Mouse (Mus musculus): ENCODE measurements around the gene Kitl.

Gene Kitl

DNA sequence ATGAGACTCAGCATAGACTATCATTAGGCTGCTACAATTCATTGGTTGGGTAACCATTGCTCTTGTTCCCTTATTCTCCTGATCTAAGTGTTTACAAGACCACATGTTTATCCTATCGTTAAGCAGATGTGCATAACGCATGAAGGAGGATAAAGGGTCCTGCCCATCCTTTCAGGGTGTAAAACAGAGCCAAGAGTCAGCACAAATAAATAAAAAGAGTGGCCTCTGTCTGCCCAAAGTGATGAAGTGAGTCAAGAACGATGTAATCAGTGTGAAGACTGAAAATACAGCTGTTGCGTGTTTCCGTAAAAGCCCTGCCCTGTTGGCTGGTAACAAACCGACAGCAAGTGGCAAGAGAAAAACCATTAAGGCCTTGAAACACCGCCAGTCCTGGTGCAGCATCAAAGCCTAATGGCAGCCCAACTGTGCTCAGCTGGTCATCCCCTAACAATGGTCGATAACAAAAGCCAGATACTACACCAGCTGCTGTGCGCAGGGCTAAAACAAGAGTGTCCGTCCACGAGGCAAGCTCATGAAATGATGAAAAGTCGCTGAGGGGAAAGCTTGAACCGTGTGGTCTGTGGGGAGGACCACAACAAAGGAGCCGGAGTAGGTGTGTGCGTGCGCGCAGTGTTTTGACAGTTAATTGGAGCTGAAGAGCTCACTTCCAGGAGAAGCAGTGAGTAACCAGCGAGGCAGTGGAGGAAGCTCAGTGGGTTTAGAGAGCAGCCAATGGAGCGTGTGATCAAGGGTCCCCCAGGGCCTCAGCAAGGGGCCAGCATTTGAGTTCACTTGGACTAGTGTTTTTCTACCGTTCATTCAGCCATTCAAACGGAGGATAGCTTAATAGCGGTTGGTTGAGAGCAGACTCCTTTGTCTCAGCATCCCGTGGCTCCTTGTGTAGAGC, 112.7 kb downstream of the Kitl start:
- DNase-seq, result no peak

DNA sequence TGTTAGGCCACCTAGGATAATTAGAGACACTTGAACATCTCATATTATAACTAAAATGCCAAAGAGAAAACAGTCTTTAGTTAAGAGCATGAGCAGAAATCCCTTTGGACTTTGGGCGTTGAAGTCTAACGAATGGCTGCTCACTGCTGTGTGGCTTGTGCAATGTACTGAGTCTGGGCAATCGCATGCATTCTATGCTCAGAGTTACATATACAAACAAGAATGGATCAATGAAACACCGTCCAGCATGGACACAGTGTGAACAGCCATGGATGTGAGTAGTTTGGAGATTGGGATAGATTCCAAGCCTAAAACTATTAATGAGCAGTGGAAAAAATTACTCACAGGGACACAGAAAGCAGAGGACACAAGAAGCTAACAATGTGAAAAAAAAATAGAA, 116.2 kb downstream of the Kitl start:
- no peak for DNase-seq

DNA sequence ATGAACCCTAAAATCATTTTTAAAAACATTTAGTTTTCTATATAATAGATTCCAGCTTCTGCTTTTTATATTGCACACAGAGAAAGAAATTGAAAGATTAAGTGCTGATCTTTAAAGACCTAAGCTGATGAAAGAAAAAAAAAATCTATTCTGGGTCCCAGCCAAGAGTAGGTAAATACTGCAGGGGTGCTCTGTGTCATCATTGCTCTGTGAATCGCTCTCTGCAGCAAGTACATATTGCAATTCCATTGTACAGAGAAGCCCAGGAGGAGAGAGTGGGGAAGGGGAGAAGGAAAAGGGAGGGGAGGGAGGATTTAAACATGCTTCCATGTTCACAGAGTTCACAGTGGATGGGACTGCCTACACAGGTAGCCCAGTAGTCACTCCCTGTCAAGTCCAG, 116.9 kb downstream of the Kitl start:
- DNase-seq, result no peak

DNA sequence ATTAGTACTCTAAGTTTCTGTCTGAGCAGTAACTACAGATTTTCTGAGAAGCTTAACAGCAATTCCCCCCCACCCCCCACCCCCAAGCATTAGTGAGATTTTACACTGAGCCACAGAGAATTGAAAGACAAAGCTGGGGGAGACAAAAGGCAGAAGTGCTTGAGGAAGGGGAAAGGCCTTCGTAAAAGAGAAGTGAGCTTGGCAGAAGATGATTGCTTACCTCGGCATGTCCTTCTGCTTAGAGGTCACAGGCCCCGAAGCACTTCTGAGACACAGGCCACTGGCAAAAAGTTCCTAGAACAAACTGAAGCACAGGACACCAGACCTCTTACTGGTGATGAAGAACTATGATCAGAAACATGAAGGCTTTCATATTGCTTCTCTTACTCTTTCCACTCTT, 123.1 kb downstream of the Kitl start:
- no peak for DNase-seq

DNA sequence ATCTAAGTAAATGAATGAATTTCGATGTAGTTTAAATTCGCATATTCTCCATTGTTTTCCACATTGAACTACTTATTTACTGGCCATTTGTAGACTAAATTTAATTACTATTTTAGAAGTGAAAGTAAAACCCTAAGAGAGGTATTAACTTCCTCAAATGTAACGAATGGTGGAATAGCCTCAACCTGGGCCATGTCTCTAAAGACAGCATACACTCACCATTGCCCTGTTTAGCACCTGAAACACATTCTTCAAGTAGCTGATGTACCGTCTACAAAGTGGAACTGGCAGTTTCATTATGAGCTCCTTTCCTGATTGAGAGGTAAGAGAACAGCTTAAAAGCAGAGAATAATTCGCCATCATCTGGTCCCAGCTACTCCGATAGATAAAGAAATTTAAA, 132.7 kb downstream of the Kitl start:
- no peak for DNase-seq
